Mouse (Mus musculus) heart, adult 2 months (tissue): ENCODE measurements around the gene Sec24d. TPM values are rescaled to one million over a fixed set of nuclear protein-coding genes. Genes with fewer than 3 reads are reported as not detected.

ENCODE experiments used
- DNase-seq, 2 experiments: peaks; one replicate each; pipeline ENCODE4 v3.0.0; 2021
- H3K27ac ChIP-seq: fragments of 200-600 bp; 2 replicates; pipeline ENCODE4 v1.8.1; 2022
- H3K27me3 ChIP-seq: fragments of 200-500 bp; 2 replicates; pipeline ENCODE4 v1.6.1; 2012; ENCODE audit warnings: mild to moderate bottlenecking, low read length, inconsistent platforms, mixed read lengths; ENCODE audit not compliant: control insufficient read depth, insufficient read depth
- H3K36me3 ChIP-seq: fragments of 200-500 bp; 2 replicates; pipeline ENCODE4 v1.6.1; 2012; ENCODE audit warnings: low read length, inconsistent platforms; ENCODE audit not compliant: control insufficient read depth, insufficient read depth
- H3K4me1 ChIP-seq: fragments of 200-500 bp; 2 replicates; pipeline ENCODE4 v1.6.1; 2011; ENCODE audit warnings: low read length; ENCODE audit not compliant: control insufficient read depth, insufficient read depth
- H3K4me3 ChIP-seq: fragments of 200-600 bp; 2 replicates; pipeline ENCODE4 v1.8.1; 2022
- H3K79me2 ChIP-seq: fragments of 200-500 bp; replicated peaks from 2 replicates; pipeline ENCODE4 v1.6.1; 2012; ENCODE audit warnings: mild to moderate bottlenecking, inconsistent platforms, low read length, moderate library complexity, mixed read lengths; ENCODE audit not compliant: control insufficient read depth, insufficient read depth
- H3K9ac ChIP-seq: fragments of 200-500 bp; 2 replicates; pipeline ENCODE4 v1.6.1; 2012; ENCODE audit warnings: low read depth, mild to moderate bottlenecking, control low read depth, inconsistent platforms, low read length, mixed read lengths
- CTCF ChIP-seq: fragments of 200-600 bp; IDR thresholded peaks from 2 replicates; pipeline ENCODE4 v1.8.1; 2022; ENCODE audit warnings: antibody characterized with exemption, mild to moderate bottlenecking, moderate library complexity
- EP300 ChIP-seq: fragments of 200-500 bp; IDR thresholded peaks from 2 replicates; pipeline ENCODE4 v1.6.1; 2011; ENCODE audit warnings: low read depth, low read length, control low read depth; ENCODE audit not compliant: insufficient read depth
- POLR2A ChIP-seq: fragments of 200-500 bp; IDR thresholded peaks from 2 replicates; pipeline ENCODE4 v1.6.1; 2011; ENCODE audit warnings: mild to moderate bottlenecking, low read depth, low read length, control low read depth; ENCODE audit not compliant: insufficient read depth
- WGBS: fragments of 180-500 bp; shearing (Covaris S2); methylation state at CpG from one replicate; pipeline ENCODE4 v1.1.7; 2018; 5-methylcytosine and 5-hydroxymethylcytosine counted together
- intact Hi-C: fragments of 180-260 bp; cut with DNase I; formaldehyde crosslinking; loops from one replicate; pipeline ENCODE4 v1.15.1; 2025
- polyA plus RNA-seq: library from polyadenylated mRNA; depleted of rRNA; stranded (reverse); fragments of >200 nt; gene quantifications from 2 replicates; pipeline ENCODE4 v1.2.3, GENCODE M21; 2012
- total RNA-seq, 2 experiments: library from RNA; stranded (reverse); gene quantifications; 2 replicates each; pipeline ENCODE4 v1.2.3; 2021

The Sec24d gene
- total and polyA plus RNA-seq, 3 experiments = 32.9 to 35.9 (median 32.9) TPM

DNA sequence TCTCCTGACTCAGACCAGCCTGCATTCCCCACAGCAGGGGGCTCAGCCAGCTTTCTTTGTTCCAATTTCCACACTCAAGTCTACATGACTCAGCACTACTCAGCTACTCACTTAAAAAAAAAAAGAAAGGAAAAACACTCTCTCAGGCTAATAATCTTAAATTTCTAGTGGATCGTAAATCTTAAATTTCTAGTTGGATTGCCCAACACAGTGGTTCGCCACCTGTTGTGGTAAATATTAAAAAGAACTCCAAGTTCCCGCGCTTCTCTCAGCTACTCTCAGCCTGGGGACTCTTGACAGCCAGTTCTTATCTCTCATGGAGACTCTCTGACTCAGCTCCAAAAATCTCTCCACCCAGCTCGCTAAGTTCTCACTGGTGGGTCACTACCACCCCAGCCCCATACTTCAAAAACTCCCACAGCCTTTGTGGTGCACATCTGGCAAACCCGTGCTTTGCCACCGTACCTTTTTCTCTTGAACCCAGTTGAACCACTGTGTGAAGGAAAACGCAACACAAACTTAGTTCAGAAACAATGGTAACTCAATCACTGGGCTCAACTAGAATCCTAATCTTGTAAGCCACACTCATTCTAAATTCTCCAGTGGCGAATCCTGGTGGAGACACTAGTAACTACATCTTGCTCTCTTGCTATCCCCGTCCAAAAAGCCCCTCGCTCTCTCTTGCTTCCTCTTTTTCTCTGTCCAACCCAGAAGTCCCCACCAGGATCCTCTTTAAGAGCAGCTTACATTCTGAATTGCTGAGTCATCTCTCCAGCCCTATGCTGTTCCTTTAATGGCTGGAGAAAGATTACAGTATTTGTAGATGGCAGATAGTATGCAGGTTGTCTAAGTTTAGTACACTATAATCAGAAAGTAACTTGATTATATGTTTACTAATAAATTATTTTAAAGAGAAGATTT, 10.8 kb upstream of the Sec24d start:
- Histone ChIP-seq H3K4me1 (no peaks in the 10 kb centered on the region), H3K27me3 (no peaks in the 10 kb centered on the region), H3K36me3 (no peaks in the 10 kb centered on the region), H3K9ac (no peak overlapping the region), H3K27ac (peak overlapping the region; percentile 48), H3K4me3 (no peak overlapping the region), H3K79me2 (no peaks in the 10 kb centered on the region)
- WGBS = 54% methylated on average over 11 of the region's 11 CpGs
- intact Hi-C loops = no loop called here
- DNase-seq = no peak
- TF ChIP-seq EP300 (no peak), CTCF (peak; percentile 37)

DNA sequence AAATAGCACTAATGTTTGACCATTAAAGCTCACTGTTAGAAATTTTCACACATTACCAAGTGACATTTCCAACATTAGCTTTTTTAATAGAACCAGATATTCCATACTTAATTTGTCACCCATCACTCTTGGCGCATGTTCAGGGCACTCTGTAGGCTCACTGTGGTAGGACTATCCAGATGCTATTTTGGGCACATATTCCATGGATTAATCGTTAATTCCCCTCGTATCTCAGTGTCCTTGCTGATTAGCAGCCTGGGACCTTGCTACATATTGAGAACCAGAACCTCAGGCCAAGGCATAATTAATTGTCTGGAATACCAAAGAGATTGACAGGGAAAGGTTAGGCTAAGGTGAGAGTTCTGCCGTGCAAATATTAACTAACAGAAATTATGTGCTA, 8.5 kb upstream of the Sec24d start:
- intact Hi-C loops = loop anchor here (2.0 kb wide), 1 partner anchor 64 kb away; no protein-coding TSS in a partner anchor
- H3K27me3 ChIP-seq = no peaks in the 10 kb centered on the region
- 52% methylated on average over 4 of the region's 4 CpGs for WGBS
- peak overlapping the region; percentile 72 for H3K27ac ChIP-seq
- no peak for DNase-seq
- no peaks in the 10 kb centered on the region for H3K79me2 ChIP-seq
- H3K4me1 ChIP-seq = no peaks in the 10 kb centered on the region
- H3K36me3 ChIP-seq = no peaks in the 10 kb centered on the region
- no peak overlapping the region for H3K4me3 ChIP-seq
- H3K9ac ChIP-seq = no peak overlapping the region
- TF ChIP-seq POLR2A (no peak), CTCF (no peak), EP300 (no peak)

DNA sequence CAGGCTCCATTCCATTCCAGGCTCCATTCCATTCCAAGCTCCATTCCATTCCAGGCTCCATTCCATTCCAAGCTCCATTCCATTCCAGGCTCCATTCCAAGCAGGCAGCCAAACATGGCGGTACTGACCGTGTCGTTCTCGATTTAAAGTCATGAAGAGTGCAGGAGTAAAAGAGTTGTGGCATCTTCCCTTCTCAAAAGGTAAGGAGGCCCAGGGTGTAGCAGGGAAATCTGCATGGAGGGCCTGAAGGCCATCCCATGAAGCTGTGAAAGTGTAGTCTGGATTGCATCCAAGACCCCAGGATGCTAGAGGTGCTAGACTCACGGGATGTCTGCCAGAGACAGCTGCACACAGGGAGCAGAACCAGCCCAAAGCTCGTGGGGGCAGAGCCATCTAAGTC, 2.5 kb upstream of the Sec24d start:
- H3K4me3 ChIP-seq = peak overlapping the region; percentile 40
- H3K36me3 ChIP-seq = peaks cover 6% of the 10 kb centered on the region; the same call in 1 of the 2 replicates
- no peaks in the 10 kb centered on the region; the same call in 1 of the 2 replicates for H3K79me2 ChIP-seq
- H3K27ac ChIP-seq = peak overlapping the region; percentile 58
- peak overlapping the region; percentile 40; the same call in 1 of the 2 replicates for H3K9ac ChIP-seq
- intact Hi-C loops = no loop called here
- no peaks in the 10 kb centered on the region for H3K27me3 ChIP-seq
- DNase-seq = peak; percentile 33 to 43
- H3K4me1 ChIP-seq = peaks cover 3% of the 10 kb centered on the region
- WGBS = 21% methylated on average over 6 of the region's 6 CpGs
- TF ChIP-seq EP300 (0 out of 2 replicates have a peak, but pooled peaks have one; percentile 38), POLR2A (peak; percentile 65), CTCF (no peak)

DNA sequence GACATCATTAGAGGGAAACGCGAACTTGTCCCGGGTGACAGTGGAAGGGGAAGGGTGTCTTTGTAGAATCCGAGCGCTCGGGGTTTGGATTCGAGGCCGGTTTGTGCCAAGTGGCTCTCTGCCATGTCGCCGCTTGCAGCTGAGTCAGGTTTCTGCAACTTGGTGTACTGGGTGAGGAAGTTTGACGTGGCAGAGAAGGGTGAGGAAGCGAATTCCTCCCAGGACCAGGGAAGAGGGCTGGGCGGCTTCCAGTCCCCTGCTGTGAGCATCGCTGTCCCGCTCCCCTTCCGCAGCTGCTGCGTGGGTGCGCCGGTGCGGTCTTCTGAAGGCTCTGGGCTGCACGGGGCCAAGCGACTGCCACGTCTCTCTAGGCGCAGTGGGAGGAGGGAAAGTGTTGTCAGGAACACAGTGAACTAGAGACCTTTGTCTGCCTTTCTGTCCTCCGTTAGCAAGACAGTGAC, 516 bp downstream of the Sec24d start:
- 1% methylated on average over 25 of the region's 25 CpGs for WGBS
- no peaks in the 10 kb centered on the region for H3K27me3 ChIP-seq
- peaks cover 13% of the 10 kb centered on the region for H3K36me3 ChIP-seq
- TF ChIP-seq POLR2A (peak; percentile 36), EP300 (0 out of 2 replicates have a peak, but pooled peaks have one; percentile 10), CTCF (no peak)
- H3K79me2 ChIP-seq = peaks cover 4% of the 10 kb centered on the region
- intact Hi-C loops = loop anchor here (2.0 kb wide), 2 partner anchors 31 to 55 kb away; partner anchors contain the start of gene Synpo2
- peak overlapping the region; percentile 88 for H3K4me3 ChIP-seq
- peaks cover 5% of the 10 kb centered on the region for H3K4me1 ChIP-seq
- peak; percentile 86 to 87 for DNase-seq
- H3K9ac ChIP-seq = peak overlapping the region; percentile 89
- H3K27ac ChIP-seq = peak overlapping the region; percentile 94

DNA sequence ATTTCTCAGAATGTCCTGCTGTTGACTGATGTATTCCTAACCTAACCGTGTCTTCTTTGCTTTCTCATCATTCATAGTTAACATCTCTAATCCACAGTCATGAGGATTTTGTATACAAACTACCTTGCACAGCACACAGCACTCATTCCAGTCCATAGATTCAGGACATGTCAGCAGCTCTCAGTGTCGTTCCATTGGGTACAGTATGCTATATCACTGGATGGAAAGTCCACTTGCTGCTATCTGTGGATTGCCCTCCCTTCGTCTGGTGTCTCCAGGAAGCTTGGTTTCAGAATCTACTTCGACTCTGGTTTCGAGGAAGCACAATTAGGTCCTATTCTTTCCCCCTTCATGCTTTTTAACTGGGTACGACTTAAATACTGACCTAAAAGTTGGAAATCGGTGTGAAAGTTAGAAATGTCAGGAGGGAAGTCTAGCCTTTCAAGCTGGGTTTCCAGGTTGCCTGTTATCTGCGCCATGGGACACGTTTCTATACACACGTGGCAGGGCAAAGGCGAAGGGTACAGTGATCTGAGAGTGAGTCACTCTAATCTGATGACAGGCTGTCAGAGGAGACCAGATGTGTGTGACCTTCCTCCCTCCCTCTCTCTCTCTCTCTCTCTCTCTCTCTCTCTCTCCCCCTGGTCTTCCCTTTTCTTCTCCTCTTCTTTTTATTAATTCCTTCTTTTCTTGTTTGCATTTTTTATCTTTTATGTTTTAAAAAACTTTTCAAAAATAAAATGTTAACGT, 15.8 kb downstream of the Sec24d start:
- DNase-seq = no peak
- H3K36me3 ChIP-seq = peaks cover 6% of the 10 kb centered on the region
- WGBS = 63% methylated on average over 12 of the region's 12 CpGs
- H3K4me1 ChIP-seq = no peaks in the 10 kb centered on the region; the same call in 1 of the 2 replicates
- intact Hi-C loops = no loop called here
- no peak overlapping the region for H3K27ac ChIP-seq
- H3K27me3 ChIP-seq = no peaks in the 10 kb centered on the region
- H3K4me3 ChIP-seq = no peak overlapping the region
- H3K79me2 ChIP-seq = peaks cover 3% of the 10 kb centered on the region; the same call in 1 of the 2 replicates
- H3K9ac ChIP-seq = no peak overlapping the region
- no peak for TF ChIP-seq CTCF
- TF ChIP-seq POLR2A = no peak
- TF ChIP-seq EP300 = no peak
